Mouse (Mus musculus): ENCODE measurements around the gene Olfr126. TPM values are rescaled to one million over a fixed set of nuclear protein-coding genes. Genes with fewer than 3 reads are reported as not detected.

Olfr126 gene
- not detected in 2 replicates for polyA plus RNA-seq (2014; fragmentation: Nextera tagmentation; extraction: Ambion mirVana)

DNA sequence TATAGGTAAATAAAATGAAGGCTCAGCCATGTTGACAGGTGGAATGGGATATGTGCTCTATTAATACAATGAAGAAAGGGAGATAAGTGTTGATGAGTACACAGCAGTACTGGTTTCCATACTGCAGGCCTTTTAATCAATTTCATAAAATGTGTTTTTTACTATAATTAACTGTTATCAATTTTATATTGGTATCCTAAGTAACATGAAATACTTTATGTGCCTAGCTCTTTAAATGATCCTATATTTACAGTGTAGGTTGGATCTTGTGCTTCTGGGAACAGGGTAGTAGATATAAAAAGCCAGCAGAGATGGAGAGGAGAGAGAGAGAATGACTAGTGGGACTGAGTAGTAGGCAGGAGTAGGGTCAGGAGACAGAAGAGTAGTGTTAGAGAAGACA is at the start of gene Olfr126:
TSS of gene Olfr126 (plus strand) at position 301 of the 400 bp plus-strand sequence.
- Histone ChIP-seq H3K9me3 (replicated peaks; ENCODE audit: control insufficient read depth, low read length) (no peaks in the 10 kb centered on the region), H3K4me3 (ENCODE audit: low read depth, low read length) (no peak within 1 kb of the TSS), H3K27me3 (replicated peaks; ENCODE audit: control insufficient read depth, insufficient read depth, low read length) (no peaks in the 10 kb centered on the region), H3K36me3 (ENCODE audit: control insufficient read depth, insufficient read depth, low read length) (no peaks in the 10 kb centered on the region), H3K9ac (ENCODE audit: low read length) (no peak within 1 kb of the TSS), H3K4me2 (ENCODE audit: low read length) (no peak within 1 kb of the TSS), H3K4me1 (ENCODE audit: control insufficient read depth, insufficient read depth, low read length) (no peaks in the 10 kb centered on the region), H3K27ac (ENCODE audit: low read depth, low read length) (no peak within 1 kb of the TSS)
- no peak for ATAC-seq
- DNase-seq (ENCODE audit: low spot score): no peak

- no peak for DNase-seq (ENCODE audit: low spot score)
- no peaks in the 10 kb centered on the region for H3K36me3 ChIP-seq (ENCODE audit: control insufficient read depth, insufficient read depth, low read length)
- WGBS: 87% methylated on average over 3 of the region's 3 CpGs
- no peaks in the 10 kb centered on the region for H3K27me3 ChIP-seq (replicated peaks; ENCODE audit: control insufficient read depth, insufficient read depth, low read length)
- H3K4me2 ChIP-seq (ENCODE audit: low read length): no peak within 1 kb of the TSS
- H3K9me3 ChIP-seq (replicated peaks; ENCODE audit: control insufficient read depth, low read length): no peaks in the 10 kb centered on the region
- no peak for ATAC-seq
- no peak within 1 kb of the TSS for H3K9ac ChIP-seq (ENCODE audit: low read length)
- H3K4me1 ChIP-seq (ENCODE audit: control insufficient read depth, insufficient read depth, low read length): no peaks in the 10 kb centered on the region
- H3K27ac ChIP-seq (ENCODE audit: low read depth, low read length): no peak within 1 kb of the TSS
- no peak within 1 kb of the TSS for H3K4me3 ChIP-seq (ENCODE audit: low read depth, low read length)
Measured at GRCm38 (mm10) chr17:37799588-37799987, 47.7 kb upstream of the Olfr126 start, which contains the start of gene Olfr124. Gene Olfr124, plus strand, starts transcription at chr17:37799888.

GRCm38 (mm10) chr17:37832649-37833048 is 14.6 kb upstream of the Olfr126 start, which contains the start of gene Olfr125:
Gene Olfr125, plus strand, starts transcription at chr17:37832949.
- no peaks in the 10 kb centered on the region for H3K4me1 ChIP-seq (ENCODE audit: control insufficient read depth, insufficient read depth, low read length)
- no peak within 1 kb of the TSS for H3K4me2 ChIP-seq (ENCODE audit: low read length)
- no peak for DNase-seq (ENCODE audit: low spot score)
- no peak within 1 kb of the TSS for H3K9ac ChIP-seq (ENCODE audit: low read length)
- H3K4me3 ChIP-seq (ENCODE audit: low read depth, low read length): no peak within 1 kb of the TSS
- no peak for ATAC-seq
- no peaks in the 10 kb centered on the region for H3K27me3 ChIP-seq (replicated peaks; ENCODE audit: control insufficient read depth, insufficient read depth, low read length)
- H3K9me3 ChIP-seq (replicated peaks; ENCODE audit: control insufficient read depth, low read length): no peaks in the 10 kb centered on the region
- no peak within 1 kb of the TSS for H3K27ac ChIP-seq (ENCODE audit: low read depth, low read length)
- H3K36me3 ChIP-seq (ENCODE audit: control insufficient read depth, insufficient read depth, low read length): no peaks in the 10 kb centered on the region

DNA sequence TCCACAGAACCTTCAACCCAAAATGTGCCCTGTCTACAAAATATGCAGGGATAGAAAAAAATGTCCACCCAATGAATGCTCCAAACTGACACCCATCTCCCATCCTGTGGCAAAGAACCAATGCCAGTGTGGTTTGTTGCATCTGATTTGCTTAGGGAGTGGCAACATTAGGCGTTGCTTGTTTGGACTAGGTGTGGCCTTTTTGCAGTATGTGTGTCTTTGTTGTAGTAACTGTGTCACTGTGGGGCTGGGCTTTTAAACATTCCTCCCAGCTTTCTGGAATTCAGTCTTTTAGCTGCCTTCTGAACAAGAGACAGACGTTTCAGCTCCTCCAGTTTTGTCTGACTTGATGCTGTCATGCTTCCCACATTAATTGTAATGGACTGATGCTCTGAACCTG is 16.6 kb downstream of the Olfr126 start:
- no peak overlapping the region for H3K4me2 ChIP-seq (ENCODE audit: low read length)
- no peak overlapping the region for H3K27ac ChIP-seq (ENCODE audit: low read depth, low read length)
- 76% methylated on average over 2 of the region's 2 CpGs for WGBS
- H3K27me3 ChIP-seq (replicated peaks; ENCODE audit: control insufficient read depth, insufficient read depth, low read length): no peaks in the 10 kb centered on the region
- no peaks in the 10 kb centered on the region for H3K36me3 ChIP-seq (ENCODE audit: control insufficient read depth, insufficient read depth, low read length)
- no peak for DNase-seq (ENCODE audit: low spot score)
- no peak overlapping the region for H3K4me3 ChIP-seq (ENCODE audit: low read depth, low read length)
- H3K4me1 ChIP-seq (ENCODE audit: control insufficient read depth, insufficient read depth, low read length): no peaks in the 10 kb centered on the region
- no peak overlapping the region for H3K9ac ChIP-seq (ENCODE audit: low read length)
- ATAC-seq: no peak
- H3K9me3 ChIP-seq (replicated peaks; ENCODE audit: control insufficient read depth, low read length): no peaks in the 10 kb centered on the region

DNA sequence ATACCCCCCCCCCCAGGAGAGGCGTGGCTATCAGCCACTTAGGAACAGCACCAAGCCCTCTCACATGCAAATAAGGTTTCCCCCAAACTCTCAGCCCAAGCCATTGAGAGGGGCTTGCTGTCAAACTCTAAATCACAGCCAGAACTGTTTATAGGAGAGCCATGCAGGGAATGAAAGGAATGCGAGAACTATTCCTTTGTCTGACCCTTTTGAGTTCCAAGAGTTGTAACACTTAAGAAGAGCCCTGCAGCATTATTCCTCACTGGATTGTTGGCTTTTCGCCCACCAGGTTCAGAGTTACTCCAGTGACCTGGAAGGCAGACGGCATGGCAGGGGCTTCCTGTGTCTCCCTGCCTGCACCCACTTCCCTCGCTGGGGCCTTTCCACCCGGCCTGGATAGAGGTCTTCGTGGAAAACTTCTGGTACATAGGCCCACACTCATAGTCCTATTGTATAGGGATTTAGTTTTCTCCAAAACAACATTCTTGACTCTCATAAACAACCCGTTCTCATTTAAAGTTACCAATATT is 22.5 kb downstream of the Olfr126 start:
- no peaks in the 10 kb centered on the region for H3K4me1 ChIP-seq (ENCODE audit: control insufficient read depth, insufficient read depth, low read length)
- H3K36me3 ChIP-seq (ENCODE audit: control insufficient read depth, insufficient read depth, low read length): no peaks in the 10 kb centered on the region
- no peaks in the 10 kb centered on the region for H3K27me3 ChIP-seq (replicated peaks; ENCODE audit: control insufficient read depth, insufficient read depth, low read length)
- H3K9ac ChIP-seq (ENCODE audit: low read length): no peak overlapping the region
- no peak overlapping the region for H3K4me3 ChIP-seq (ENCODE audit: low read depth, low read length)
- no peak overlapping the region for H3K4me2 ChIP-seq (ENCODE audit: low read length)
- no peaks in the 10 kb centered on the region for H3K9me3 ChIP-seq (replicated peaks; ENCODE audit: control insufficient read depth, low read length)
- DNase-seq (ENCODE audit: low spot score): peak; percentile 1
- WGBS: 18% methylated on average over 8 of the region's 8 CpGs
- no peak overlapping the region for H3K27ac ChIP-seq (ENCODE audit: low read depth, low read length)
- ATAC-seq: no peak

- 84% methylated on average over 3 of the region's 3 CpGs for WGBS
- no peaks in the 10 kb centered on the region for H3K4me1 ChIP-seq (ENCODE audit: control insufficient read depth, insufficient read depth, low read length)
- H3K27me3 ChIP-seq (replicated peaks; ENCODE audit: control insufficient read depth, insufficient read depth, low read length): no peaks in the 10 kb centered on the region
- ATAC-seq (no peak), DNase-seq (ENCODE audit: low spot score) (no peak)
- no peaks in the 10 kb centered on the region for H3K36me3 ChIP-seq (ENCODE audit: control insufficient read depth, insufficient read depth, low read length)
- no peak overlapping the region for H3K4me3 ChIP-seq (ENCODE audit: low read depth, low read length)
- H3K27ac ChIP-seq (ENCODE audit: low read depth, low read length): no peak overlapping the region
- H3K4me2 ChIP-seq (ENCODE audit: low read length): no peak overlapping the region
- no peak overlapping the region for H3K9ac ChIP-seq (ENCODE audit: low read length)
- H3K9me3 ChIP-seq (replicated peaks; ENCODE audit: control insufficient read depth, low read length): no peaks in the 10 kb centered on the region
Measured at GRCm38 (mm10) chr17:37873830-37874229, 26.5 kb downstream of the Olfr126 start.

- Histone ChIP-seq H3K27me3 (replicated peaks; ENCODE audit: control insufficient read depth, insufficient read depth, low read length) (no peaks in the 10 kb centered on the region), H3K27ac (ENCODE audit: low read depth, low read length) (no peak within 1 kb of the TSS), H3K9ac (ENCODE audit: low read length) (no peak within 1 kb of the TSS), H3K9me3 (replicated peaks; ENCODE audit: control insufficient read depth, low read length) (0 out of 2 replicates have a peak, but pooled peaks cover 4% of the 10 kb centered on the region), H3K4me2 (ENCODE audit: low read length) (no peak within 1 kb of the TSS), H3K36me3 (ENCODE audit: control insufficient read depth, insufficient read depth, low read length) (no peaks in the 10 kb centered on the region), H3K4me1 (ENCODE audit: control insufficient read depth, insufficient read depth, low read length) (no peaks in the 10 kb centered on the region), H3K4me3 (ENCODE audit: low read depth, low read length) (no peak within 1 kb of the TSS)
- 82% methylated on average over 1 of the region's 1 CpGs for WGBS
- ATAC-seq (no peak), DNase-seq (ENCODE audit: low spot score) (no peak)
Measured at GRCm38 (mm10) chr17:37900137-37900536, 52.9 kb downstream of the Olfr126 start, which contains the start of gene Olfr127. Gene Olfr127, plus strand, starts transcription at chr17:37900437.

Other genes with a start within 250 kb of the Olfr126 start
- not detected in 2 replicates for gene Olfr115, start 220.4 kb upstream of the Olfr126 start, polyA plus RNA-seq (2014; fragmentation: Nextera tagmentation; extraction: Ambion mirVana)
- not detected in 2 replicates for gene Olfr116, start 220.3 kb upstream of the Olfr126 start, polyA plus RNA-seq (2014; fragmentation: Nextera tagmentation; extraction: Ambion mirVana)
- gene Olfr117, start 183.7 kb upstream of the Olfr126 start, polyA plus RNA-seq (2014; fragmentation: Nextera tagmentation; extraction: Ambion mirVana): not detected in 2 replicates
- not detected in 2 replicates for gene Olfr118, start 180.5 kb upstream of the Olfr126 start, polyA plus RNA-seq (2014; fragmentation: Nextera tagmentation; extraction: Ambion mirVana)
- not detected in 2 replicates for gene Olfr119, start 150.9 kb upstream of the Olfr126 start, polyA plus RNA-seq (2014; fragmentation: Nextera tagmentation; extraction: Ambion mirVana)
- not detected in 2 replicates for gene Olfr120, start 125.7 kb upstream of the Olfr126 start, polyA plus RNA-seq (2014; fragmentation: Nextera tagmentation; extraction: Ambion mirVana)
- gene Olfr121, start 98.6 kb upstream of the Olfr126 start, polyA plus RNA-seq (2014; fragmentation: Nextera tagmentation; extraction: Ambion mirVana): not detected in 2 replicates
- not detected in 2 replicates for gene Olfr122, start 78.9 kb upstream of the Olfr126 start, polyA plus RNA-seq (2014; fragmentation: Nextera tagmentation; extraction: Ambion mirVana)
- gene Olfr123, start 54.0 kb upstream of the Olfr126 start, polyA plus RNA-seq (2014; fragmentation: Nextera tagmentation; extraction: Ambion mirVana): not detected in 2 replicates
- gene Olfr124, start 47.6 kb upstream of the Olfr126 start, polyA plus RNA-seq (2014; fragmentation: Nextera tagmentation; extraction: Ambion mirVana): not detected in 2 replicates
- gene Olfr125, start 14.5 kb upstream of the Olfr126 start, polyA plus RNA-seq (2014; fragmentation: Nextera tagmentation; extraction: Ambion mirVana): not detected in 2 replicates
- gene Olfr127, start 53.0 kb downstream of the Olfr126 start, polyA plus RNA-seq (2014; fragmentation: Nextera tagmentation; extraction: Ambion mirVana): not detected in 2 replicates
- not detected in 2 replicates for gene Olfr128, start 73.1 kb downstream of the Olfr126 start, polyA plus RNA-seq (2014; fragmentation: Nextera tagmentation; extraction: Ambion mirVana)
- gene Olfr761, start 105.6 kb downstream of the Olfr126 start, polyA plus RNA-seq (2014; fragmentation: Nextera tagmentation; extraction: Ambion mirVana): not detected in 2 replicates
- gene Olfr129, start 212.6 kb downstream of the Olfr126 start, polyA plus RNA-seq (2014; fragmentation: Nextera tagmentation; extraction: Ambion mirVana): not detected in 2 replicates
- gene Olfr130, start 216.4 kb downstream of the Olfr126 start, polyA plus RNA-seq (2014; fragmentation: Nextera tagmentation; extraction: Ambion mirVana): not detected in 2 replicates
- gene Olfr131, start 241.2 kb downstream of the Olfr126 start, polyA plus RNA-seq (2014; fragmentation: Nextera tagmentation; extraction: Ambion mirVana): not detected in 2 replicates